Mouse (Mus musculus): ENCODE measurements around the gene Esd. TPM values are rescaled to one million over a fixed set of nuclear protein-coding genes. Genes with fewer than 3 reads are reported as not detected.

Esd gene
- 318 and 332 TPM in 2 replicates for polyA plus RNA-seq (2016; fragmentation: Nextera tagmentation; extraction: Ambion mirVana)

- Histone ChIP-seq H3K27ac (peak within 1 kb of the TSS; percentile 91), H3K27me3 (ENCODE audit: poor library complexity, severe bottlenecking) (no peaks in the 10 kb centered on the region), H3K4me1 (peaks cover 23% of the 10 kb centered on the region), H3K9me3 (no peaks in the 10 kb centered on the region), H3K4me3 (peak within 1 kb of the TSS; percentile 86), H3K36me3 (replicated peaks) (peaks cover 22% of the 10 kb centered on the region)
- WGBS, result under 1% methylated on average over 53 of the region's 53 CpGs
- DNase-seq (ENCODE audit: extremely low spot score, low spot score), result peak; percentile 92
Observed at GRCm38 (mm10) chr14:74732079-74732783, at the start of gene Esd. TSS of gene Esd (plus strand) at chr14:74732297.

- H3K27ac ChIP-seq, result no peak overlapping the region
- no peak overlapping the region for H3K4me3 ChIP-seq
- no peaks in the 10 kb centered on the region for H3K4me1 ChIP-seq
- no peaks in the 10 kb centered on the region for H3K36me3 ChIP-seq (replicated peaks)
- H3K9me3 ChIP-seq, result no peaks in the 10 kb centered on the region
- WGBS, result 80% methylated on average over 5 of the region's 5 CpGs
- no peak for DNase-seq (ENCODE audit: extremely low spot score, low spot score)
- H3K27me3 ChIP-seq (ENCODE audit: poor library complexity, severe bottlenecking), result no peaks in the 10 kb centered on the region
Observed at GRCm38 (mm10) chr14:74684298-74684978, 47.7 kb upstream of the Esd start.

- H3K9me3 ChIP-seq, result no peaks in the 10 kb centered on the region
- H3K4me3 ChIP-seq, result no peak overlapping the region
- H3K27ac ChIP-seq, result no peak overlapping the region
- WGBS, result 94% methylated on average over 2 of the region's 2 CpGs
- no peaks in the 10 kb centered on the region for H3K36me3 ChIP-seq (replicated peaks)
- H3K27me3 ChIP-seq (ENCODE audit: poor library complexity, severe bottlenecking), result no peaks in the 10 kb centered on the region
- H3K4me1 ChIP-seq, result no peaks in the 10 kb centered on the region
- DNase-seq (ENCODE audit: extremely low spot score, low spot score), result no peak
Observed at GRCm38 (mm10) chr14:74691963-74692362, 40.1 kb upstream of the Esd start.

- DNase-seq (ENCODE audit: extremely low spot score, low spot score), result no peak
- H3K4me3 ChIP-seq, result no peak overlapping the region
- H3K9me3 ChIP-seq, result no peaks in the 10 kb centered on the region
- no peaks in the 10 kb centered on the region for H3K36me3 ChIP-seq (replicated peaks)
- H3K27ac ChIP-seq, result no peak overlapping the region
- H3K4me1 ChIP-seq, result no peaks in the 10 kb centered on the region
- no peaks in the 10 kb centered on the region for H3K27me3 ChIP-seq (ENCODE audit: poor library complexity, severe bottlenecking)
- WGBS, result 80% methylated on average over 4 of the region's 4 CpGs
Observed at GRCm38 (mm10) chr14:74696766-74697165, 35.3 kb upstream of the Esd start.

GRCm38 (mm10) chr14:74697432-74697831 lies 34.7 kb upstream of the Esd start:
- no peaks in the 10 kb centered on the region for H3K4me1 ChIP-seq
- H3K36me3 ChIP-seq (replicated peaks), result no peaks in the 10 kb centered on the region
- no peak overlapping the region for H3K4me3 ChIP-seq
- no peaks in the 10 kb centered on the region for H3K27me3 ChIP-seq (ENCODE audit: poor library complexity, severe bottlenecking)
- H3K27ac ChIP-seq, result no peak overlapping the region
- no peak for DNase-seq (ENCODE audit: extremely low spot score, low spot score)
- no peaks in the 10 kb centered on the region for H3K9me3 ChIP-seq

GRCm38 (mm10) chr14:74699241-74699640 lies 32.9 kb upstream of the Esd start:
- 85% methylated on average over 3 of the region's 3 CpGs for WGBS
- H3K4me3 ChIP-seq, result no peak overlapping the region
- no peak overlapping the region for H3K27ac ChIP-seq
- H3K9me3 ChIP-seq, result no peaks in the 10 kb centered on the region
- no peaks in the 10 kb centered on the region for H3K36me3 ChIP-seq (replicated peaks)
- no peaks in the 10 kb centered on the region for H3K27me3 ChIP-seq (ENCODE audit: poor library complexity, severe bottlenecking)
- DNase-seq (ENCODE audit: extremely low spot score, low spot score), result no peak
- peaks cover 6% of the 10 kb centered on the region; the same call in 1 of the 2 replicates for H3K4me1 ChIP-seq

GRCm38 (mm10) chr14:74703930-74704329 lies 28.2 kb upstream of the Esd start:
- Histone ChIP-seq H3K27ac (no peak overlapping the region), H3K4me3 (no peak overlapping the region), H3K36me3 (replicated peaks) (no peaks in the 10 kb centered on the region), H3K4me1 (peaks cover 6% of the 10 kb centered on the region; the same call in 1 of the 2 replicates), H3K9me3 (no peaks in the 10 kb centered on the region), H3K27me3 (ENCODE audit: poor library complexity, severe bottlenecking) (no peaks in the 10 kb centered on the region)
- no peak for DNase-seq (ENCODE audit: extremely low spot score, low spot score)
- 67% methylated on average over 6 of the region's 6 CpGs for WGBS

- Histone ChIP-seq H3K27ac (no peak overlapping the region), H3K4me3 (no peak overlapping the region), H3K4me1 (no peaks in the 10 kb centered on the region), H3K27me3 (ENCODE audit: poor library complexity, severe bottlenecking) (no peaks in the 10 kb centered on the region), H3K36me3 (replicated peaks) (no peaks in the 10 kb centered on the region), H3K9me3 (no peaks in the 10 kb centered on the region)
- DNase-seq (ENCODE audit: extremely low spot score, low spot score), result no peak
- 35% methylated on average over 3 of the region's 3 CpGs for WGBS
Observed at GRCm38 (mm10) chr14:74709054-74709453, 23.0 kb upstream of the Esd start.

GRCm38 (mm10) chr14:74723541-74723940 lies 8.6 kb upstream of the Esd start:
- H3K9me3 ChIP-seq, result no peaks in the 10 kb centered on the region
- no peak for DNase-seq (ENCODE audit: extremely low spot score, low spot score)
- no peak overlapping the region for H3K4me3 ChIP-seq
- 0 out of 2 replicates have a peak, but pooled peaks cover 5% of the 10 kb centered on the region for H3K4me1 ChIP-seq
- WGBS, result 77% methylated on average over 3 of the region's 3 CpGs
- H3K27me3 ChIP-seq (ENCODE audit: poor library complexity, severe bottlenecking), result no peaks in the 10 kb centered on the region
- no peak overlapping the region for H3K27ac ChIP-seq
- H3K36me3 ChIP-seq (replicated peaks), result no peaks in the 10 kb centered on the region

- no peak for DNase-seq (ENCODE audit: extremely low spot score, low spot score)
- Histone ChIP-seq H3K4me1 (peaks cover 23% of the 10 kb centered on the region), H3K4me3 (peak overlapping the region; percentile 86), H3K27me3 (ENCODE audit: poor library complexity, severe bottlenecking) (no peaks in the 10 kb centered on the region), H3K27ac (peak overlapping the region; percentile 91), H3K36me3 (replicated peaks) (peaks cover 14% of the 10 kb centered on the region), H3K9me3 (no peaks in the 10 kb centered on the region)
- WGBS, result 32% methylated on average over 9 of the region's 9 CpGs
Observed at GRCm38 (mm10) chr14:74731221-74732078, 647 bp upstream of the Esd start.

GRCm38 (mm10) chr14:74733397-74733796 lies 1.3 kb downstream of the Esd start:
- WGBS, result 59% methylated on average over 2 of the region's 2 CpGs
- H3K27ac ChIP-seq, result no peak overlapping the region
- H3K4me1 ChIP-seq, result peaks cover 18% of the 10 kb centered on the region
- peaks cover 33% of the 10 kb centered on the region for H3K36me3 ChIP-seq (replicated peaks)
- no peaks in the 10 kb centered on the region for H3K9me3 ChIP-seq
- DNase-seq (ENCODE audit: extremely low spot score, low spot score), result no peak
- peak overlapping the region; percentile 86 for H3K4me3 ChIP-seq
- H3K27me3 ChIP-seq (ENCODE audit: poor library complexity, severe bottlenecking), result no peaks in the 10 kb centered on the region

GRCm38 (mm10) chr14:74735471-74735870 lies 3.4 kb downstream of the Esd start:
- Histone ChIP-seq H3K4me1 (peaks cover 18% of the 10 kb centered on the region), H3K27ac (no peak overlapping the region), H3K36me3 (replicated peaks) (peaks cover 53% of the 10 kb centered on the region), H3K4me3 (no peak overlapping the region), H3K27me3 (ENCODE audit: poor library complexity, severe bottlenecking) (no peaks in the 10 kb centered on the region), H3K9me3 (no peaks in the 10 kb centered on the region)
- whole genome bisulfite sequencing, result 94% methylated on average over 6 of the region's 6 CpGs
- no peak for DNase-seq (ENCODE audit: extremely low spot score, low spot score)
